Comparison of ENCODE assay signal across 13 mouse cellular contexts in genomic region chr2:144410603-144411002, GRCm38 (mm10). TPM values are rescaled to one million over a fixed set of nuclear protein-coding genes. Genes with fewer than 3 reads are reported as not detected.
A peak's percentile ranks its signal among the peaks of the same experiment; 100 is the strongest.
DNase-seq lines count a peak whose midpoint lies in the region; ATAC-seq lines count a peak whose summit lies in the region.
"Had no signal": no experiment of that assay in that cellular context is flagged by ENCODE, and none has a peak within 500 bp of the region (broad histone marks: within the 10 kb centered on the region; RNA-seq: fewer than 3 reads in every experiment).

No protein-coding gene starts in this region.

- 84% methylated on average over 3 of the region's 3 CpGs for WGBS in kidney, embryonic 15.5 days

- no peaks in the 10 kb centered on the region for H3K27me3 ChIP-seq in kidney, embryonic 15.5 days
- H3K27me3 ChIP-seq: CH12.LX; embryonic facial prominence, embryonic 12.5 days had no signal

- no peaks in the 10 kb centered on the region for H3K9me3 ChIP-seq in kidney, embryonic 15.5 days (replicated peaks)
- H3K9me3 ChIP-seq: embryonic facial prominence, embryonic 12.5 days had no signal

- peak; percentile 67 for ATAC-seq in frontal cortex, adult (ENCODE audit: low TSS enrichment)
- ATAC-seq in monocyte, adult 5-6 weeks (replicated peaks; ENCODE audit: insufficient number of reproducible peaks, low FRiP score, low TSS enrichment, poor library complexity, severe bottlenecking): no peak
- no peak for ATAC-seq in kidney, embryonic 15.5 days (replicated peaks; ENCODE audit: low FRiP score)
- ATAC-seq in granulocyte monocyte progenitor cell, adult 5-6 weeks (replicated peaks; ENCODE audit: poor library complexity, severe bottlenecking): no peak
- ATAC-seq: intestine, postnatal 0 days; liver, postnatal 0 days had no signal

- H3K4me3 ChIP-seq in kidney, embryonic 15.5 days (replicated peaks): no peak overlapping the region
- H3K4me3 ChIP-seq: embryonic facial prominence, embryonic 12.5 days had no signal

- no peak overlapping the region for H3K4me2 ChIP-seq in kidney, embryonic 15.5 days
- H3K4me2 ChIP-seq: embryonic facial prominence, embryonic 12.5 days had no signal

- no peak for DNase-seq in frontal cortex, postnatal 25 days (ENCODE audit: low spot score in 2 of 2)
- peak; percentile 11 for DNase-seq in thymus, postnatal 4 days
- no peak for DNase-seq in thymus, postnatal 10 days (ENCODE audit: low spot score in 2 of 2)
- peak; percentile 27 to 51 for DNase-seq in left cerebral cortex, postnatal 10 days (ENCODE audit: extremely low spot score in 1 of 2, low spot score in 2 of 2)
- DNase-seq: liver, postnatal 0 days; midbrain, embryonic 14.5 days had no signal

- peaks cover 71% of the 10 kb centered on the region for H3K36me3 ChIP-seq in kidney, embryonic 15.5 days

- intact Hi-C loops in left cerebral cortex, postnatal 10 days (cut with DNase I): no loop called here

- H3K9ac ChIP-seq in kidney, embryonic 15.5 days: no peak overlapping the region
- H3K9ac ChIP-seq: embryonic facial prominence, embryonic 12.5 days; liver, postnatal 0 days had no signal

- H3K27ac ChIP-seq in kidney, embryonic 15.5 days: no peak overlapping the region
- H3K27ac ChIP-seq: embryonic facial prominence, embryonic 12.5 days had no signal

- H3K4me1 ChIP-seq in kidney, embryonic 15.5 days: no peaks in the 10 kb centered on the region
- H3K4me1 ChIP-seq: embryonic facial prominence, embryonic 12.5 days had no signal

RNA-seq across cellular contexts. Expression of gene Pet117, which starts 41.8 kb away (rescaled TPM):
- total RNA-seq in left cerebral cortex, postnatal 10 days (2021): 1 to 10 TPM; 5.3 to 5.5 TPM
- total RNA-seq in monocyte, adult 5-6 weeks (2017): not detected in 3 replicates
- polyA plus RNA-seq in kidney, embryonic 15.5 days (2015; fragmentation: Nextera tagmentation; extraction: Ambion mirVana): 3.1 and 4.5 TPM in 2 replicates
- not detected in 2 replicates for total RNA-seq in granulocyte monocyte progenitor cell, adult 5-6 weeks (2014; fragmentation: Nextera tagmentation)
- not detected in 2 replicates for total RNA-seq in granulocyte monocyte progenitor cell, adult 5-6 weeks (2017)
- total RNA-seq: CH12.LX had no signal
- polyA plus RNA-seq: embryonic facial prominence, embryonic 12.5 days had no signal

RNA-seq across cellular contexts. Expression of gene Kat14, which starts 41.8 kb away (rescaled TPM):
- total RNA-seq in left cerebral cortex, postnatal 10 days (2021): 10 to 100 TPM; 24.4 to 27.2 TPM
- 14.5 to 22.5 TPM (median 21.7 TPM) in 3 replicates for total RNA-seq in monocyte, adult 5-6 weeks (2017)
- polyA plus RNA-seq in kidney, embryonic 15.5 days (2015; fragmentation: Nextera tagmentation; extraction: Ambion mirVana): 48.5 and 50.3 TPM in 2 replicates
- total RNA-seq in granulocyte monocyte progenitor cell, adult 5-6 weeks (2014; fragmentation: Nextera tagmentation): 62.8 and 84.3 TPM in 2 replicates
- 37.3 and 37.9 TPM in 2 replicates for total RNA-seq in granulocyte monocyte progenitor cell, adult 5-6 weeks (2017)

Comparison
In these comparisons a context has a peak if more than half of its experiments do, and no peak if none do; other contexts are left out.
1. DNase-seq: peak in thymus, postnatal 4 days (single experiment) and left cerebral cortex, postnatal 10 days (2 of 2); none in frontal cortex, postnatal 25 days (0 of 2) and thymus, postnatal 10 days (0 of 2).